Mouse (Mus musculus): ENCODE measurements around the gene Strip1.

- TF ChIP-seq CTCF (IDR thresholded peaks at IDR 0.05; ENCODE audit: low read depth) (no peak), EP300 (IDR thresholded peaks at IDR 0.05; ENCODE audit: low read depth) (no peak)
These were observed 54.7 kb downstream of the Strip1 start for GRCm38 (mm10) chr3:107576807-107577206.

Measured in liver, embryonic 14.5 days (tissue).